Mouse (Mus musculus): ENCODE measurements around the gene Hepacam.

DNA sequence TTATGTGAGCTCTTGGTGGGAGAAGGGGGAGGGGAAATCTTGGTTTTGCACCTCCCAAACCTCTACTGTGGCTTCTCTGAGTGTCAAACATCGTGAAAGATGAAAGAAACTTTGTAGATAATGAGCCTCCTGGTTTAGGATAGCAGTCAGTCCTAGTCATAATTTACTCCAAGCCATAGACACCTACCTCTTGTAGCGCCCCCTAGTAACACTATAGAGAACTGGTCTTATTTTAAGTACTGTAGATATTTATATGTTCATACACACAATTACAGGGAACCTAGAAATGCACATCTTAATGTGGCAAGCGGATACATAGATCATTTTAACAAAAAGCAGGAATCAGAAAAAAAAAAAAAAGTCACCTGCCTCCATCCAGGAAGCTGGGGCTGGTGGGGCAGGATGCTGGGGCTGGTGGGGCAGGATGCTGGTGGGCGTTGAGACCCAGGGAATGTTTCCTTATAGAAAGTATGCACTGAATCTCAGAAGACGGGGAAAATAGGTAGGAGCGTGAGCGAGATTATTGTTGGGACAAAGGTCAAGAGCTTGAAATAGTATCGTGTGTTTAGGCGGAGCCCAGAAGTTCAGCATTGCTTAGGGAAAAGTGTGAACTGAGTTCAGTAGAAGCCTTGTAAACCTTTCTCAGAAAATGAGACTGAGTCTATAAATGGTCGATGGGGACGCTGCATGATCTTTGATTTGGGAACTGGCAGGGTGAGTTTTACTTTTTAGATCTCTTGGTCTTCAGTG lies 1.1 kb downstream of the Hepacam start:
- TF ChIP-seq CTCF (IDR thresholded peaks at IDR 0.05; ENCODE audit: control insufficient read depth, insufficient read depth, low read length) (no peak), POLR2A (IDR thresholded peaks at IDR 0.05; ENCODE audit: borderline replicate concordance, control insufficient read depth, low read depth, low read length) (no peak)
